Mouse (Mus musculus) layer of hippocampus, adult 11-12 months (tissue): ENCODE results near the gene Trpt1.

ENCODE experiments used
- DNase-seq: peaks from one replicate; pipeline ENCODE4 v3.0.0; 2022; ENCODE audit warnings: low spot score

Trpt1 gene

GRCm38 (mm10) chr19:6994002-6994401, 1.9 kb upstream of the Trpt1 start:
- DNase-seq, result no peak

GRCm38 (mm10) chr19:6994489-6994888, 1.4 kb upstream of the Trpt1 start:
- no peak for DNase-seq

- no peak for DNase-seq
These were observed 508 bp upstream of the Trpt1 start for GRCm38 (mm10) chr19:6995255-6995991.

- DNase-seq, result no peak
These were observed 1.9 kb downstream of the Trpt1 start for GRCm38 (mm10) chr19:6997721-6998290.

GRCm38 (mm10) chr19:6999360-7000063, 3.6 kb downstream of the Trpt1 start:
- DNase-seq, result no peak

- DNase-seq, result no peak
These were observed 11.1 kb downstream of the Trpt1 start for GRCm38 (mm10) chr19:7006892-7007593.

GRCm38 (mm10) chr19:7012426-7012825, 16.5 kb downstream of the Trpt1 start:
- DNase-seq, result no peak

GRCm38 (mm10) chr19:7013984-7014383, 18.1 kb downstream of the Trpt1 start:
- DNase-seq, result no peak

- no peak for DNase-seq
These were observed 18.7 kb downstream of the Trpt1 start for GRCm38 (mm10) chr19:7014481-7015135.

- DNase-seq, result no peak
These were observed 21.9 kb downstream of the Trpt1 start for GRCm38 (mm10) chr19:7017541-7018457.

- DNase-seq, result no peak
These were observed 22.6 kb downstream of the Trpt1 start for GRCm38 (mm10) chr19:7018546-7018945.

- peak; percentile 69 for DNase-seq
These were observed 23.3 kb downstream of the Trpt1 start, which contains the start of gene Fermt3 for GRCm38 (mm10) chr19:7019191-7019590. TSS of gene Fermt3 (minus strand) at chr19:7019469.

GRCm38 (mm10) chr19:7020224-7020641, 24.3 kb downstream of the Trpt1 start:
- DNase-seq, result no peak

GRCm38 (mm10) chr19:7029531-7029930, 33.6 kb downstream of the Trpt1 start:
- no peak for DNase-seq

- DNase-seq, result no peak
These were observed 38.1 kb downstream of the Trpt1 start for GRCm38 (mm10) chr19:7034006-7034405.

- peak; percentile 65 for DNase-seq
These were observed 43.3 kb downstream of the Trpt1 start for GRCm38 (mm10) chr19:7039088-7039720.

- peak; percentile 100 for DNase-seq
These were observed 44.1 kb downstream of the Trpt1 start, which contains the start of gene Stip1 for GRCm38 (mm10) chr19:7039841-7040636. TSS of gene Stip1 (minus strand) at chr19:7039967.

- no peak for DNase-seq
These were observed 44.8 kb downstream of the Trpt1 start for GRCm38 (mm10) chr19:7040637-7041130.

GRCm38 (mm10) chr19:7041171-7041570, 45.2 kb downstream of the Trpt1 start:
- DNase-seq, result no peak
